Mouse (Mus musculus) C2C12 (cell line): ENCODE measurements at regions not wholly inside any gene's neighbourhood (a gene's known extent, or its start where the extent isn't known, plus 50 kb on each side); places are given as distances from the start of the nearest gene placed in this dataset.

Experiments
- CEBPB ChIP-seq: IDR thresholded peaks from one replicate; pipeline ENCODE4 v1.6.1; 2011; ENCODE audit warnings: low read depth, mild to moderate bottlenecking, control low read depth, moderate library complexity
- CTCF ChIP-seq: IDR thresholded peaks from one replicate; pipeline ENCODE4 v1.5.1; 2011; ENCODE audit not compliant: control insufficient read depth, insufficient read depth, insufficient read length
- MAX ChIP-seq: IDR thresholded peaks from one replicate; pipeline ENCODE4 v1.6.1; 2011; ENCODE audit warnings: mild to moderate bottlenecking, control low read depth
- MYOD1 ChIP-seq: IDR thresholded peaks from one replicate; pipeline ENCODE4 v1.6.1; 2011; ENCODE audit warnings: low read depth; ENCODE audit not compliant: control insufficient read depth, insufficient read length
- MYOG ChIP-seq: IDR thresholded peaks from one replicate; pipeline ENCODE4 v1.6.1; 2011; ENCODE audit not compliant: control insufficient read depth, insufficient read length; ENCODE audit errors: extremely low read depth
- USF1 ChIP-seq: IDR thresholded peaks from one replicate; pipeline ENCODE4 v1.6.1; 2011; ENCODE audit warnings: low read depth, mild to moderate bottlenecking, control low read depth, moderate library complexity

GRCm38 (mm10) chr10:39237549-39237948 is 74.0 kb upstream of the Ccn6 start:
- TF ChIP-seq CEBPB = no peak
- no peak for TF ChIP-seq MYOG
- no peak for TF ChIP-seq CTCF
- no peak for TF ChIP-seq MAX
- no peak for TF ChIP-seq MYOD1
- no peak for TF ChIP-seq USF1
